Mouse (Mus musculus) kidney, embryonic 15.5 days (tissue): ENCODE measurements around the gene Vgll4. TPM values are rescaled to one million over a fixed set of nuclear protein-coding genes. Genes with fewer than 3 reads are reported as not detected.

Experiments used
- ATAC-seq: fragments of 200-750 bp; cut with Nextera tagmentation; replicated peaks from 2 replicates; pipeline ENCODE4 v1.8.0; 2017; ENCODE audit warnings: moderate TSS enrichment; ENCODE audit not compliant: low FRiP score
- H3K27ac ChIP-seq: fragments of 300-500 bp; sonication (generic); 2 replicates; pipeline ENCODE4 v1.5.1; 2015; ENCODE audit warnings: mild to moderate bottlenecking, inconsistent platforms
- H3K27me3 ChIP-seq: fragments of 300-500 bp; sonication (generic); 2 replicates; pipeline ENCODE4 v1.6.1; 2015; ENCODE audit warnings: inconsistent platforms
- H3K36me3 ChIP-seq: fragments of 300-500 bp; sonication (generic); 2 replicates; pipeline ENCODE4 v1.6.1; 2015; ENCODE audit warnings: inconsistent platforms
- H3K4me1 ChIP-seq: fragments of 300-500 bp; sonication (generic); 2 replicates; pipeline ENCODE4 v1.6.1; 2015; ENCODE audit warnings: inconsistent platforms
- H3K4me2 ChIP-seq: fragments of 300-500 bp; sonication (generic); 2 replicates; pipeline ENCODE4 v1.6.1; 2015; ENCODE audit warnings: moderate library complexity, mild to moderate bottlenecking, inconsistent platforms
- H3K4me3 ChIP-seq: fragments of 300-500 bp; sonication (generic); replicated peaks from 2 replicates; pipeline ENCODE4 v1.5.1; 2015; ENCODE audit warnings: mild to moderate bottlenecking, inconsistent platforms
- H3K9ac ChIP-seq: fragments of 300-500 bp; sonication (generic); 2 replicates; pipeline ENCODE4 v1.6.1; 2015; ENCODE audit warnings: mild to moderate bottlenecking, inconsistent platforms
- H3K9me3 ChIP-seq: fragments of 300-500 bp; sonication (generic); replicated peaks from 2 replicates; pipeline ENCODE4 v1.6.1; 2016; ENCODE audit warnings: inconsistent platforms
- WGBS: fragments of 180-500 bp; shearing (Covaris S2); methylation state at CpG from one replicate; pipeline ENCODE4 v1.1.7; 2015; ENCODE audit warnings: mixed read lengths; 5-methylcytosine and 5-hydroxymethylcytosine counted together
- polyA plus RNA-seq: library from polyadenylated mRNA; unstranded; fragments of >200 nt; fragmentation: Nextera tagmentation; extraction: Ambion mirVana; gene quantifications from 2 replicates; pipeline ENCODE4 v1.2.1, GENCODE M21; 2015

Vgll4 gene
- polyA plus RNA-seq, 1 experiment from 2014 or later, result 110 TPM

- no peak overlapping the region for H3K4me2 ChIP-seq
- H3K27me3 ChIP-seq, result peaks cover 3% of the 10 kb centered on the region; the same call in 1 of the 2 replicates
- no peak for ATAC-seq
- H3K4me3 ChIP-seq, result no peak overlapping the region
- 78% methylated on average over 11 of the region's 11 CpGs for WGBS
- no peaks in the 10 kb centered on the region for H3K9me3 ChIP-seq
- no peak overlapping the region for H3K9ac ChIP-seq
- no peak overlapping the region for H3K27ac ChIP-seq
- no peaks in the 10 kb centered on the region for H3K36me3 ChIP-seq
- peaks cover 42% of the 10 kb centered on the region for H3K4me1 ChIP-seq
These were observed 35.7 kb downstream of the Vgll4 start for GRCm38 (mm10) chr6:114934045-114934444.

- H3K9me3 ChIP-seq, result no peaks in the 10 kb centered on the region
- WGBS, result 87% methylated on average over 3 of the region's 3 CpGs
- ATAC-seq, result no peak
- no peak overlapping the region for H3K9ac ChIP-seq
- no peak overlapping the region for H3K4me3 ChIP-seq
- H3K27ac ChIP-seq, result no peak overlapping the region
- no peak overlapping the region for H3K4me2 ChIP-seq
- H3K4me1 ChIP-seq, result peaks cover 42% of the 10 kb centered on the region
- peaks cover 3% of the 10 kb centered on the region; the same call in 1 of the 2 replicates for H3K27me3 ChIP-seq
- H3K36me3 ChIP-seq, result no peaks in the 10 kb centered on the region
These were observed 36.8 kb downstream of the Vgll4 start for GRCm38 (mm10) chr6:114932991-114933392.

GRCm38 (mm10) chr6:114932116-114932500 lies 37.7 kb downstream of the Vgll4 start:
- H3K27me3 ChIP-seq, result peaks cover 3% of the 10 kb centered on the region; the same call in 1 of the 2 replicates
- no peak for ATAC-seq
- 76% methylated on average over 5 of the region's 5 CpGs for WGBS
- H3K4me2 ChIP-seq, result no peak overlapping the region
- H3K9me3 ChIP-seq, result no peaks in the 10 kb centered on the region
- H3K36me3 ChIP-seq, result no peaks in the 10 kb centered on the region
- H3K4me1 ChIP-seq, result peaks cover 42% of the 10 kb centered on the region
- H3K9ac ChIP-seq, result no peak overlapping the region
- peak overlapping the region; percentile 48 for H3K27ac ChIP-seq
- H3K4me3 ChIP-seq, result no peak overlapping the region

GRCm38 (mm10) chr6:114931212-114932115 lies 38.3 kb downstream of the Vgll4 start:
- H3K4me1 ChIP-seq, result peaks cover 42% of the 10 kb centered on the region
- H3K4me2 ChIP-seq, result peak overlapping the region; percentile 42
- 49% methylated on average over 28 of the region's 28 CpGs for WGBS
- ATAC-seq, result peak; percentile 44; the same call in 1 of the 2 replicates
- H3K36me3 ChIP-seq, result no peaks in the 10 kb centered on the region
- H3K27me3 ChIP-seq, result peaks cover 3% of the 10 kb centered on the region; the same call in 1 of the 2 replicates
- peak overlapping the region; percentile 48 for H3K27ac ChIP-seq
- no peak overlapping the region for H3K9ac ChIP-seq
- H3K9me3 ChIP-seq, result no peaks in the 10 kb centered on the region
- no peak overlapping the region for H3K4me3 ChIP-seq

GRCm38 (mm10) chr6:114930646-114931045 lies 39.1 kb downstream of the Vgll4 start:
- Histone ChIP-seq H3K9me3 (no peaks in the 10 kb centered on the region), H3K9ac (no peak overlapping the region), H3K4me1 (peaks cover 46% of the 10 kb centered on the region), H3K4me2 (no peak overlapping the region; the same call in none of the 2 replicates), H3K4me3 (no peak overlapping the region), H3K27me3 (peaks cover 3% of the 10 kb centered on the region; the same call in 1 of the 2 replicates), H3K27ac (0 out of 2 replicates have a peak overlapping the region, but pooled peaks have one; percentile 24), H3K36me3 (no peaks in the 10 kb centered on the region)
- WGBS, result 90% methylated on average over 8 of the region's 8 CpGs
- ATAC-seq, result no peak

GRCm38 (mm10) chr6:114930038-114930591 lies 39.7 kb downstream of the Vgll4 start:
- H3K27ac ChIP-seq, result no peak overlapping the region
- ATAC-seq, result peak; percentile 57; the same call in 1 of the 2 replicates
- H3K36me3 ChIP-seq, result no peaks in the 10 kb centered on the region
- H3K9ac ChIP-seq, result no peak overlapping the region
- WGBS, result 16% methylated on average over 11 of the region's 11 CpGs
- H3K27me3 ChIP-seq, result peaks cover 3% of the 10 kb centered on the region; the same call in 1 of the 2 replicates
- H3K4me1 ChIP-seq, result peaks cover 46% of the 10 kb centered on the region
- peak overlapping the region; percentile 56 for H3K4me2 ChIP-seq
- H3K4me3 ChIP-seq, result peak overlapping the region; percentile 23
- no peaks in the 10 kb centered on the region for H3K9me3 ChIP-seq

- no peak for ATAC-seq
- Histone ChIP-seq H3K9ac (no peak overlapping the region), H3K4me2 (peak overlapping the region; percentile 56), H3K36me3 (no peaks in the 10 kb centered on the region), H3K4me3 (no peak overlapping the region), H3K4me1 (peaks cover 45% of the 10 kb centered on the region), H3K27ac (no peak overlapping the region), H3K27me3 (peaks cover 3% of the 10 kb centered on the region; the same call in 1 of the 2 replicates), H3K9me3 (no peaks in the 10 kb centered on the region)
These were observed 40.4 kb downstream of the Vgll4 start for GRCm38 (mm10) chr6:114929346-114929745.

GRCm38 (mm10) chr6:114928462-114928861 lies 41.3 kb downstream of the Vgll4 start:
- 5% methylated on average over 4 of the region's 4 CpGs for WGBS

GRCm38 (mm10) chr6:114927400-114927799 lies 42.4 kb downstream of the Vgll4 start:
- no peaks in the 10 kb centered on the region for H3K9me3 ChIP-seq
- peaks cover 37% of the 10 kb centered on the region for H3K4me1 ChIP-seq
- H3K27ac ChIP-seq, result no peak overlapping the region
- ATAC-seq, result no peak
- H3K4me2 ChIP-seq, result no peak overlapping the region
- H3K9ac ChIP-seq, result no peak overlapping the region
- H3K27me3 ChIP-seq, result peaks cover 3% of the 10 kb centered on the region; the same call in 1 of the 2 replicates
- H3K4me3 ChIP-seq, result no peak overlapping the region
- H3K36me3 ChIP-seq, result no peaks in the 10 kb centered on the region
- 86% methylated on average over 5 of the region's 5 CpGs for WGBS

More at GRCm38 (mm10) chr6:114928462-114928861, 41.3 kb downstream of the Vgll4 start:
- ATAC-seq, result no peak
- no peaks in the 10 kb centered on the region for H3K36me3 ChIP-seq
- H3K9me3 ChIP-seq, result no peaks in the 10 kb centered on the region
- H3K4me3 ChIP-seq, result no peak overlapping the region
- H3K9ac ChIP-seq, result no peak overlapping the region
- H3K27me3 ChIP-seq, result peaks cover 3% of the 10 kb centered on the region; the same call in 1 of the 2 replicates
- no peak overlapping the region for H3K4me2 ChIP-seq
- no peak overlapping the region for H3K27ac ChIP-seq
- peaks cover 40% of the 10 kb centered on the region for H3K4me1 ChIP-seq

GRCm38 (mm10) chr6:114926369-114927157 lies 43.2 kb downstream of the Vgll4 start:
- 36% methylated on average over 6 of the region's 6 CpGs for WGBS
- no peak for ATAC-seq
- peaks cover 31% of the 10 kb centered on the region for H3K4me1 ChIP-seq
- peaks cover 3% of the 10 kb centered on the region; the same call in 1 of the 2 replicates for H3K27me3 ChIP-seq
- H3K27ac ChIP-seq, result no peak overlapping the region
- no peak overlapping the region for H3K4me3 ChIP-seq
- H3K9ac ChIP-seq, result no peak overlapping the region
- no peak overlapping the region for H3K4me2 ChIP-seq
- no peaks in the 10 kb centered on the region for H3K9me3 ChIP-seq
- no peaks in the 10 kb centered on the region for H3K36me3 ChIP-seq

GRCm38 (mm10) chr6:114925196-114925595 lies 44.6 kb downstream of the Vgll4 start:
- no peak overlapping the region for H3K4me2 ChIP-seq
- no peak overlapping the region for H3K27ac ChIP-seq
- H3K9me3 ChIP-seq, result no peaks in the 10 kb centered on the region
- no peak for ATAC-seq
- WGBS, result 88% methylated on average over 4 of the region's 4 CpGs
- no peaks in the 10 kb centered on the region for H3K36me3 ChIP-seq
- no peak overlapping the region for H3K4me3 ChIP-seq
- H3K27me3 ChIP-seq, result no peaks in the 10 kb centered on the region
- peaks cover 17% of the 10 kb centered on the region for H3K4me1 ChIP-seq
- no peak overlapping the region for H3K9ac ChIP-seq
